Mouse (Mus musculus): ENCODE measurements around the gene Krtcap2.

The Krtcap2 gene

GRCm38 (mm10) chr3:89225918-89226317 lies 19.8 kb upstream of the Krtcap2 start:
- DNase-seq: no peak

GRCm38 (mm10) chr3:89226361-89226760 lies 19.4 kb upstream of the Krtcap2 start:
- no peak for DNase-seq

- DNase-seq: no peak
These were observed 18.9 kb upstream of the Krtcap2 start, which contains the start of gene Mtx1 for GRCm38 (mm10) chr3:89226900-89227299. Gene Mtx1 (minus strand): TSS chr3:89227088.

GRCm38 (mm10) chr3:89227307-89228179 lies 18.2 kb upstream of the Krtcap2 start:
- peak; percentile 64 for DNase-seq

- DNase-seq: peak; percentile 91
These were observed 17.6 kb upstream of the Krtcap2 start for GRCm38 (mm10) chr3:89228180-89228549.

- no peak for DNase-seq
These were observed 16.9 kb upstream of the Krtcap2 start, which contains the start of gene Muc1 for GRCm38 (mm10) chr3:89228836-89229235. Gene Muc1 (plus strand): TSS chr3:89229057.

- no peak for DNase-seq
These were observed 16.5 kb upstream of the Krtcap2 start for GRCm38 (mm10) chr3:89229276-89229675.

- no peak for DNase-seq
These were observed 15.2 kb upstream of the Krtcap2 start for GRCm38 (mm10) chr3:89230561-89230960.

- peak in 1 of 2 experiments; percentile 33 for DNase-seq
These were observed 14.4 kb upstream of the Krtcap2 start for GRCm38 (mm10) chr3:89231345-89231744.

GRCm38 (mm10) chr3:89231772-89232275 lies 13.9 kb upstream of the Krtcap2 start:
- DNase-seq: no peak

GRCm38 (mm10) chr3:89232614-89233013 lies 13.2 kb upstream of the Krtcap2 start:
- DNase-seq: no peak

- peak; percentile 60 to 63 for DNase-seq
These were observed 12.1 kb upstream of the Krtcap2 start for GRCm38 (mm10) chr3:89233562-89234110.

GRCm38 (mm10) chr3:89236516-89236915 lies 9.2 kb upstream of the Krtcap2 start:
- no peak for DNase-seq

GRCm38 (mm10) chr3:89237682-89238081 lies 8.1 kb upstream of the Krtcap2 start:
- no peak for DNase-seq

GRCm38 (mm10) chr3:89238494-89238893 lies 7.3 kb upstream of the Krtcap2 start:
- no peak for DNase-seq

- peak; percentile 85 to 87 for DNase-seq
These were observed 3.4 kb upstream of the Krtcap2 start for GRCm38 (mm10) chr3:89242331-89242895.

- peak; percentile 77 to 80 for DNase-seq
These were observed 2.2 kb upstream of the Krtcap2 start for GRCm38 (mm10) chr3:89243609-89244008.

- DNase-seq: peak; percentile 52 to 53
These were observed 1.4 kb upstream of the Krtcap2 start for GRCm38 (mm10) chr3:89244158-89244981.

- peak; percentile 39 to 49 for DNase-seq
These were observed 631 bp upstream of the Krtcap2 start for GRCm38 (mm10) chr3:89244982-89245687.

- DNase-seq: peak; percentile 90 to 91
These were observed 715 bp downstream of the Krtcap2 start, which contains the start of gene Trim46 for GRCm38 (mm10) chr3:89246261-89247100. Gene Trim46 (minus strand): TSS chr3:89246309.

GRCm38 (mm10) chr3:89247466-89247865 lies 1.7 kb downstream of the Krtcap2 start:
- DNase-seq: no peak

Data from B cell, adult 2 months (primary cell).